Mouse (Mus musculus): Measurements from ENCODE around the gene Taok3. TPM values are rescaled to one million over a fixed set of nuclear protein-coding genes. Genes with fewer than 3 reads are reported as not detected.

The Taok3 gene
- polyA plus RNA-seq, 1 experiment from 2014 or later: 13.3 TPM

- H3K4me3 ChIP-seq: no peak overlapping the region
- H3K9ac ChIP-seq: no peak overlapping the region
- H3K4me1 ChIP-seq (replicated peaks): no peaks in the 10 kb centered on the region
- H3K27ac ChIP-seq (ENCODE audit: poor library complexity, severe bottlenecking): no peak overlapping the region; the same call in 1 of the 2 replicates
- H3K9me3 ChIP-seq (replicated peaks): peaks cover 5% of the 10 kb centered on the region
- H3K27me3 ChIP-seq (replicated peaks): no peaks in the 10 kb centered on the region
- WGBS: 78% methylated on average over 3 of the region's 3 CpGs
- peaks cover 18% of the 10 kb centered on the region for H3K36me3 ChIP-seq
- no peak overlapping the region for H3K4me2 ChIP-seq
- no peak for ATAC-seq (ENCODE audit: insufficient number of reproducible peaks, low FRiP score)
These were observed 62.5 kb downstream of the Taok3 start for GRCm38 (mm10) chr5:117182411-117182810.

- peaks cover 21% of the 10 kb centered on the region for H3K36me3 ChIP-seq
- no peak for ATAC-seq (ENCODE audit: insufficient number of reproducible peaks, low FRiP score)
- H3K4me2 ChIP-seq: no peak overlapping the region
- peaks cover 9% of the 10 kb centered on the region for H3K9me3 ChIP-seq (replicated peaks)
- H3K27ac ChIP-seq (ENCODE audit: poor library complexity, severe bottlenecking): no peak overlapping the region
- H3K4me3 ChIP-seq: no peak overlapping the region
- 87% methylated on average over 6 of the region's 6 CpGs for WGBS
- H3K9ac ChIP-seq: no peak overlapping the region
- H3K27me3 ChIP-seq (replicated peaks): no peaks in the 10 kb centered on the region
- no peaks in the 10 kb centered on the region for H3K4me1 ChIP-seq (replicated peaks)
These were observed 64.9 kb downstream of the Taok3 start for GRCm38 (mm10) chr5:117184832-117185231.

GRCm38 (mm10) chr5:117185673-117186072, 65.7 kb downstream of the Taok3 start:
- H3K36me3 ChIP-seq: peaks cover 21% of the 10 kb centered on the region
- no peak overlapping the region for H3K4me2 ChIP-seq
- no peaks in the 10 kb centered on the region for H3K27me3 ChIP-seq (replicated peaks)
- H3K27ac ChIP-seq (ENCODE audit: poor library complexity, severe bottlenecking): no peak overlapping the region
- no peaks in the 10 kb centered on the region for H3K4me1 ChIP-seq (replicated peaks)
- H3K9ac ChIP-seq: no peak overlapping the region
- H3K4me3 ChIP-seq: no peak overlapping the region
- peaks cover 9% of the 10 kb centered on the region for H3K9me3 ChIP-seq (replicated peaks)
- 88% methylated on average over 7 of the region's 7 CpGs for WGBS
- ATAC-seq (ENCODE audit: insufficient number of reproducible peaks, low FRiP score): no peak

- no peak overlapping the region for H3K4me2 ChIP-seq
- H3K4me3 ChIP-seq: no peak overlapping the region
- H3K9ac ChIP-seq: no peak overlapping the region
- H3K4me1 ChIP-seq (replicated peaks): peaks cover 9% of the 10 kb centered on the region
- peaks cover 3% of the 10 kb centered on the region; the same call in 1 of the 2 replicates for H3K36me3 ChIP-seq
- H3K27me3 ChIP-seq (replicated peaks): no peaks in the 10 kb centered on the region
- WGBS: 78% methylated on average over 6 of the region's 6 CpGs
- no peak overlapping the region for H3K27ac ChIP-seq (ENCODE audit: poor library complexity, severe bottlenecking)
- no peak for ATAC-seq (ENCODE audit: insufficient number of reproducible peaks, low FRiP score)
- H3K9me3 ChIP-seq (replicated peaks): 0 out of 2 replicates have a peak, but pooled peaks cover 4% of the 10 kb centered on the region
These were observed 72.1 kb downstream of the Taok3 start for GRCm38 (mm10) chr5:117192061-117192460.

- Histone ChIP-seq H3K36me3 (peaks cover 12% of the 10 kb centered on the region), H3K27ac (ENCODE audit: poor library complexity, severe bottlenecking) (no peak overlapping the region), H3K9ac (no peak overlapping the region)
These were observed 73.8 kb downstream of the Taok3 start for GRCm38 (mm10) chr5:117193748-117194147.

GRCm38 (mm10) chr5:117194672-117195071, 74.7 kb downstream of the Taok3 start:
- no peak overlapping the region for H3K4me3 ChIP-seq
- H3K27me3 ChIP-seq (replicated peaks): no peaks in the 10 kb centered on the region
- 92% methylated on average over 5 of the region's 5 CpGs for WGBS
- peaks cover 16% of the 10 kb centered on the region for H3K36me3 ChIP-seq
- H3K4me1 ChIP-seq (replicated peaks): peaks cover 9% of the 10 kb centered on the region
- H3K4me2 ChIP-seq: no peak overlapping the region
- H3K27ac ChIP-seq (ENCODE audit: poor library complexity, severe bottlenecking): no peak overlapping the region
- no peak overlapping the region for H3K9ac ChIP-seq
- no peak for ATAC-seq (ENCODE audit: insufficient number of reproducible peaks, low FRiP score)
- peaks cover 4% of the 10 kb centered on the region; the same call in 1 of the 2 replicates for H3K9me3 ChIP-seq (replicated peaks)

More at GRCm38 (mm10) chr5:117193748-117194147, 73.8 kb downstream of the Taok3 start:
- no peak overlapping the region for H3K4me3 ChIP-seq
- peaks cover 9% of the 10 kb centered on the region for H3K4me1 ChIP-seq (replicated peaks)
- peaks cover 4% of the 10 kb centered on the region; the same call in 1 of the 2 replicates for H3K9me3 ChIP-seq (replicated peaks)
- no peaks in the 10 kb centered on the region for H3K27me3 ChIP-seq (replicated peaks)
- no peak for ATAC-seq (ENCODE audit: insufficient number of reproducible peaks, low FRiP score)
- no peak overlapping the region for H3K4me2 ChIP-seq
- 56% methylated on average over 7 of the region's 7 CpGs for WGBS

- WGBS: 87% methylated on average over 7 of the region's 7 CpGs
- no peak overlapping the region for H3K27ac ChIP-seq (ENCODE audit: poor library complexity, severe bottlenecking)
- H3K9ac ChIP-seq: no peak overlapping the region
- H3K36me3 ChIP-seq: peaks cover 26% of the 10 kb centered on the region
- ATAC-seq (ENCODE audit: insufficient number of reproducible peaks, low FRiP score): no peak
- no peak overlapping the region for H3K4me2 ChIP-seq
- H3K4me1 ChIP-seq (replicated peaks): peaks cover 9% of the 10 kb centered on the region
- no peaks in the 10 kb centered on the region for H3K27me3 ChIP-seq (replicated peaks)
- no peak overlapping the region for H3K4me3 ChIP-seq
- H3K9me3 ChIP-seq (replicated peaks): peaks cover 4% of the 10 kb centered on the region; the same call in 1 of the 2 replicates
These were observed 76.6 kb downstream of the Taok3 start for GRCm38 (mm10) chr5:117196551-117196950.

GRCm38 (mm10) chr5:117198390-117198789, 78.5 kb downstream of the Taok3 start:
- Histone ChIP-seq H3K9ac (no peak overlapping the region), H3K27me3 (replicated peaks) (no peaks in the 10 kb centered on the region), H3K9me3 (replicated peaks) (peaks cover 4% of the 10 kb centered on the region; the same call in 1 of the 2 replicates), H3K27ac (ENCODE audit: poor library complexity, severe bottlenecking) (no peak overlapping the region), H3K36me3 (peaks cover 38% of the 10 kb centered on the region), H3K4me3 (no peak overlapping the region), H3K4me1 (replicated peaks) (peaks cover 9% of the 10 kb centered on the region), H3K4me2 (no peak overlapping the region)
- WGBS: 75% methylated on average over 3 of the region's 3 CpGs
- ATAC-seq (ENCODE audit: insufficient number of reproducible peaks, low FRiP score): no peak

- H3K27ac ChIP-seq (ENCODE audit: poor library complexity, severe bottlenecking): no peak overlapping the region
- H3K4me3 ChIP-seq: no peak overlapping the region
- no peak overlapping the region for H3K9ac ChIP-seq
- peaks cover 6% of the 10 kb centered on the region; the same call in 1 of the 2 replicates for H3K9me3 ChIP-seq (replicated peaks)
- no peak overlapping the region for H3K4me2 ChIP-seq
- ATAC-seq (ENCODE audit: insufficient number of reproducible peaks, low FRiP score): no peak
- H3K36me3 ChIP-seq: peaks cover 45% of the 10 kb centered on the region
- no peaks in the 10 kb centered on the region for H3K4me1 ChIP-seq (replicated peaks)
- H3K27me3 ChIP-seq (replicated peaks): no peaks in the 10 kb centered on the region
- 87% methylated on average over 16 of the region's 16 CpGs for WGBS
These were observed 87.4 kb downstream of the Taok3 start for GRCm38 (mm10) chr5:117207286-117207685.

GRCm38 (mm10) chr5:117214016-117214415, 94.1 kb downstream of the Taok3 start:
- H3K27ac ChIP-seq (ENCODE audit: poor library complexity, severe bottlenecking): no peak overlapping the region
- peaks cover 39% of the 10 kb centered on the region for H3K36me3 ChIP-seq
- H3K9ac ChIP-seq: no peak overlapping the region
- H3K4me2 ChIP-seq: no peak overlapping the region
- H3K27me3 ChIP-seq (replicated peaks): no peaks in the 10 kb centered on the region
- no peak overlapping the region for H3K4me3 ChIP-seq
- H3K9me3 ChIP-seq (replicated peaks): peaks cover under 1% of the 10 kb centered on the region
- no peaks in the 10 kb centered on the region for H3K4me1 ChIP-seq (replicated peaks)
- ATAC-seq (ENCODE audit: insufficient number of reproducible peaks, low FRiP score): no peak
- WGBS: 76% methylated on average over 4 of the region's 4 CpGs

GRCm38 (mm10) chr5:117231059-117231458, 111.1 kb downstream of the Taok3 start:
- Histone ChIP-seq H3K4me3 (no peak overlapping the region), H3K9me3 (replicated peaks) (no peaks in the 10 kb centered on the region), H3K36me3 (peaks cover 33% of the 10 kb centered on the region), H3K9ac (no peak overlapping the region), H3K4me2 (no peak overlapping the region), H3K4me1 (replicated peaks) (no peaks in the 10 kb centered on the region), H3K27me3 (replicated peaks) (no peaks in the 10 kb centered on the region), H3K27ac (ENCODE audit: poor library complexity, severe bottlenecking) (no peak overlapping the region)
- 71% methylated on average over 12 of the region's 12 CpGs for WGBS
- no peak for ATAC-seq (ENCODE audit: insufficient number of reproducible peaks, low FRiP score)

- Histone ChIP-seq H3K4me3 (no peak overlapping the region), H3K4me1 (replicated peaks) (no peaks in the 10 kb centered on the region), H3K27me3 (replicated peaks) (no peaks in the 10 kb centered on the region), H3K27ac (ENCODE audit: poor library complexity, severe bottlenecking) (no peak overlapping the region), H3K9ac (no peak overlapping the region), H3K36me3 (peaks cover 13% of the 10 kb centered on the region; the same call in 1 of the 2 replicates), H3K9me3 (replicated peaks) (no peaks in the 10 kb centered on the region), H3K4me2 (no peak overlapping the region)
- ATAC-seq (ENCODE audit: insufficient number of reproducible peaks, low FRiP score): no peak
- WGBS: 80% methylated on average over 5 of the region's 5 CpGs
These were observed 116.6 kb downstream of the Taok3 start for GRCm38 (mm10) chr5:117236540-117236939.

Measured in heart, embryonic 12.5 days (tissue).